ENCODE assay signal across 11 mouse cellular contexts in the genomic region with DNA sequence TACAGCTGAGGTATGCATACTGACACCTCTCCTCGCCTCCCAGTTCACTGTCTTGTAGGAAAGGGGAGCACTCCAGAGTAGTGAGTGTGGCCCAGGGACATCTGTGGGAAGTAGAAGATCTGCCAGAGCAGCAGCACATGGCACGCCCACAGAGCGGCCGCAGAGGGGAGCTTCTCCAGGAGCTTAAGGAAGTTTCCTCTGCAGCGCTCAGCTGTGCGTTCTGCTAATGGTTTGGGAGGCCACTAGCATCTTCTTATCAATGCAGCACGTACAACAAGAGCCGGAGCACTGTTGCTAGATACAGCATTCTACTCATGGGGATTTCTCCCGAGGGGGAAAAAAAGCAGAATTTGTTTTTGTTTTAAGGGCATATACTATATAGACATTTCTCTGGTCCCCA.
DNase-seq lines count a peak whose midpoint lies in the region; ATAC-seq lines count a peak whose summit lies in the region.
"Had no signal": no experiment of that assay in that cellular context is flagged by ENCODE, and none has a peak within 500 bp of the region (broad histone marks: within the 10 kb centered on the region; RNA-seq: fewer than 3 reads in every experiment).

No protein-coding gene starts in this region.

- H3K36me3 ChIP-seq in embryonic facial prominence, embryonic 10.5 days (replicated peaks) = no peaks in the 10 kb centered on the region
- H3K36me3 ChIP-seq in intestine, embryonic 15.5 days = no peaks in the 10 kb centered on the region
- H3K36me3 ChIP-seq: forebrain, embryonic 10.5 days had no signal

- WGBS in embryonic facial prominence, embryonic 10.5 days = 34% methylated on average over 9 of the region's 9 CpGs
- WGBS in intestine, embryonic 15.5 days = 24% methylated on average over 9 of the region's 9 CpGs

- no peaks in the 10 kb centered on the region for H3K9me3 ChIP-seq in embryonic facial prominence, embryonic 10.5 days
- H3K9me3 ChIP-seq in intestine, embryonic 15.5 days = no peaks in the 10 kb centered on the region
- H3K9me3 ChIP-seq: forebrain, embryonic 10.5 days had no signal

- no peak overlapping the region for H3K27ac ChIP-seq in embryonic facial prominence, embryonic 10.5 days (replicated peaks)
- H3K27ac ChIP-seq in intestine, embryonic 15.5 days = no peak overlapping the region
- H3K27ac ChIP-seq: forebrain, embryonic 10.5 days had no signal

- no peak overlapping the region for H3K4me2 ChIP-seq in intestine, embryonic 15.5 days (replicated peaks)

- peaks cover 26% of the 10 kb centered on the region for H3K27me3 ChIP-seq in embryonic facial prominence, embryonic 10.5 days (replicated peaks; ENCODE audit: low read depth, poor library complexity, severe bottlenecking)
- H3K27me3 ChIP-seq in intestine, embryonic 15.5 days (replicated peaks) = no peaks in the 10 kb centered on the region

- no peak overlapping the region for H3K9ac ChIP-seq in intestine, embryonic 15.5 days

- intact Hi-C loops in gastrocnemius, postnatal 36 days (cut with DNase I) = no loop called here

- DNase-seq in layer of hippocampus, adult 9-11 months = peak; percentile 6
- no peak for DNase-seq in layer of hippocampus, postnatal 10 days (ENCODE audit: low spot score in 2 of 2)
- peak; percentile 28 for DNase-seq in thymus, postnatal 25 days
- no peak for DNase-seq in thymus, postnatal 10 days (ENCODE audit: low spot score in 2 of 2)
- DNase-seq in embryonic facial prominence, embryonic 10.5 days (ENCODE audit: low spot score) = peak; percentile 27
- no peak for DNase-seq in gastrocnemius, postnatal 36 days
- DNase-seq: gastrocnemius, postnatal 14 days; kidney, adult 18-20 months had no signal

- peaks cover 10% of the 10 kb centered on the region for H3K4me1 ChIP-seq in embryonic facial prominence, embryonic 10.5 days
- H3K4me1 ChIP-seq in intestine, embryonic 15.5 days (replicated peaks) = no peaks in the 10 kb centered on the region

- no peak for ATAC-seq in intestine, embryonic 15.5 days
- ATAC-seq: activated CD4-positive, CD25-positive, alpha-beta regulatory T cell, adult 4 months had no signal

- no peak overlapping the region for H3K4me3 ChIP-seq in embryonic facial prominence, embryonic 10.5 days
- H3K4me3 ChIP-seq in intestine, embryonic 15.5 days (replicated peaks) = no peak overlapping the region
- H3K4me3 ChIP-seq: forebrain, embryonic 10.5 days had no signal

Comparison
In these comparisons a context has a peak if more than half of its experiments do, and no peak if none do; other contexts are left out.
1. DNase-seq: peak in layer of hippocampus, adult 9-11 months (single experiment), thymus, postnatal 25 days (single experiment) and embryonic facial prominence, embryonic 10.5 days (single experiment); none in layer of hippocampus, postnatal 10 days (0 of 2), thymus, postnatal 10 days (0 of 2) and gastrocnemius, postnatal 36 days (0 of 2).